Mouse (Mus musculus) CH12F3 (cell line): ENCODE measurements around the gene Rgs6.

Experiments
- in situ Hi-C: fragments of 300-500 bp; cut with MboI; formaldehyde crosslinking; loops from 2 replicates; pipeline ENCODE4 v1.14.3; 2020; ENCODE audit warnings: low sequenced_read_pairs

Gene Rgs6

DNA sequence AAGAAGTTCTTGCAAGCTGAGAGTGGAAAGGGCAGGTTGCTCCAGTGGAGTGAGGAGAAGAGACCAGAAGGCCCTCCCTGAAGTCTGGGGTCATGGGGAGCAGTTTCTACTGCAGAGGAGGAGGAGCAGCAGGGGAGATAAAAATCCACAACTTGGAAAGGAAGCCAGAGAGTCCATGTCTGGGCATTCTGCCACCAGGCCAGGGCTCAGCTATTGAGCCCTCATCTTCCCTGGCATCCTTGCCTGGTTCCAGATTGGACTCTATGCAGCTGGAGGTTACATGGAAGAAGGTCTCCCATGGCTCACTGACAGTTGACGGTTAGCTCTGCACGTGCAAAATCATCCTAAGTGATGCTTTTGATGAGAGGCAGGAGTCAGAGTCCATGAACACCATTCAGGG is 563.4 kb downstream of the Rgs6 start:
- in situ Hi-C loops = no loop called here

DNA sequence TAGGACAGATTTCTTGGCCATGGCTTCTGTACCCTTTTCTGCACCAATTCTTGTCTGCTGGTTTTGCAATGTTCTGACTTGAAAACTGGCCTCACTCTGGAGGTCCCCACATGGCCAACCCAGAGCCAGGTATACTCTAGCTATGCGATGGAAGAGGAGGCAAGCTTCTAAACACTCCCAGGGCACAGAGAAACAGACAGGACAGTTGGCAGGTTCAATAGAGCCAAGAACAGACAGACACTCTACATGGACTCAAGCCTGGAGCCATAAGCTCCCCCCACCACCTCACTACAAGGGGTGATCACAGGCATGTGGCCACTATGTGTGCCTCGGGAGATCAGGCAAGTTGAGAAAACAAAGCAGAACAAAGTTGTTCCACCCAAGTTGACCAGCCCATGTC is 572.1 kb downstream of the Rgs6 start:
- in situ Hi-C loops = no loop called here

DNA sequence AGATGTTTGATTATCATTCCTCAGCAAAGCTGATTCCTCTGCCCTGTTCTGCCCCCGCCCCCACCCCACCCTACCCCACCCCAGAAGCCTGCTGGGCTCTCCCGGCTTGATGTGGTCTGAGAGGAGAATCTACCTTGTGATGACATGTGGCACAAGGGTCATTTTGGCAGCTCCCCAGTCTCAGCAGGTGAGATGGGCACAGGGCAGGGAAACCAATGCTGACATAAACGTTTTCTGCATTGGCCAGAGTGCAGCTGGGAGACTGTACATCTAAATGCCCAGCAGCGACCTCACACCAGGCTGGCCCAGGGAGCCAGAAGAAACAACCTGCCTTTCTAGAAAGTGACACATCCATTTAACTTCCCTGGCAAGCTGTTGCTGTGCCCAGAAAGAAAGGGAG is 572.6 kb downstream of the Rgs6 start:
- in situ Hi-C loops = no loop called here

DNA sequence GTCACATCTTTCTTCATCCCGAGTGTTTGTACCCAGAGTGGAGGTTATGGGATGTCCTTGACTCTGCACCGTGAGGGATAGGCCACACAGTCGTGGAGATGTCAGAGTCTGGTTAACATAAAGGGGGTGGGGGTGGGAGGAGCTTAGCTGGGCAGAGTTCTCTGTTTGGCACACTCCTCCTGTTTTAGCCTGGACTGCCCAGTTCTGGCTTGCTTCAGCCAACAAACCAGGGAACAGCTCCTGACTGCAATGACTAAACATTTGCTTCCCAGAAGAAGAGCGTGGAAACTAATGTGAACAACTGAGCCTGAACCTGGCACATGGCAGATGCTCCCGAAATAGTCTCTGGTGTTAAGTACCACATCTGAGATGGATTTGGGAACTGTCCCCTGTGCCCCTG is 575.6 kb downstream of the Rgs6 start:
- in situ Hi-C loops = no loop called here

DNA sequence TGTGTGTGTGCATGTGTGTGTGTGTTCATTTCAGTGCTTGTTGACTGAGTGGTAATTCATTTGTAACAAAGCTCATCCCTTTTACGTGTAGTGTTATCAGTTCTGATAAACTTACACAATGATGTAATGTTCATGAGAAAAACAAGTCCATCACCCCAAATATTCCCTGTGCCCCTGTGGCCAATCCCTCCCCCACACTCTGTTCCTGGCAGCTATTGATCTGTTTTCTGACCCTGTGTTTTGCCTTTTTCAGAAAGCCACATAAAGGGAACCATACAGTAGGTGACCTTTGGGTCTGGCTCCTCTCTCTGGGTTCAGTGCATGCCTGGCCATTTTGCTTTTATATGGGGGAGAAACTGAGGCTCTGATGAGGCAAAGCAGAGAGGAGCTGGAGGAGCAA is 577.0 kb downstream of the Rgs6 start:
- in situ Hi-C loops = no loop called here

DNA sequence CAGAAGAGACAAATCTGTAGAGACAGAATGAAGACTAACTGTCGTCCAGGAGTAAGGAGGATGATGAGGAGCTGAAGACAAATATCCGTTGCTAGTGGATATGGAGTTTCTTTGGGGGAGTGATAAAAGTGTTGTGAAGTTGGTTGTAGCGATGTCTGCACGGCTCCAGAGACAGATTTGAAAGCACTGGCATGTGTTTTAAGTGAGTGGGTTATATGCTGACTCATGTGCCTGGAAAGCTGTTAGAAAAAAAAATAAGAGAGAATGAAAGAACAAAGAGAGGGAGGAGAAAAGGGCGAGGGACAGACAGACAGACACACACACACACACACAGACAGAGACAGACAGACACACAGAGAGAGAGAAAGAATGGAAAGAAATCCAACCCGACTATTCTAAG is 580.2 kb downstream of the Rgs6 start:
- in situ Hi-C loops = no loop called here

DNA sequence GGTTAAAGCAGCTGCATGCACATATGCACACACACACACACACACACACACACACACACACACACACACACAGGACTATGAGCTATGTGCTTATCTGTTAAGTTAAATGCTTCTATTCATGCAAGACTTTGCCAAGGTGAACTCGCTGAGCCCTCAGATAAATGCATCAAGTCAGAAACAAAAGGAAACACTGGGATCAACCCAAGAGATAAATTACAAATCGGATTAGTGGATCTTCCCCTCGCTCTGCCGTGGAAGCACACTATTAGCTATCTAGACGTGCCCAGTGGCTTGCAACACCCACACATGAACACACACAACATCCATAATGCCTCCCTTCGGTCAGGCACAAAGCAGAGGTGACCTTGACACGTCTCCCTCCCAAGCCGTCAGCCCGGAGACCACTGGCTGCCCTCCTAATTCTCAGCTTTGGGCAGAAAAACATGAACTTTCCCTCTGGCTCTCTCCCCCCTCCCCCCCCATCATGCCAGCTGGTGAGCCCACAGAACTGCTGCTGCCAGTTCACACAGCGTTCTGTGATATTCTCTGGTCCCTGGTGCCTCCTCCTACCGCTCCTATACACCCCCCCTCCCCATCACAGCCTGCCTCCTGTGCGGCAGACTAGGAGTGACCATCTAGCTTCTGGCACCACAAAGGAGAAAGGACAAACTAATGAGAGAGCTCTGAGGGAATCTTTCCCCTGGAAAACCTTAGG is 581.6 kb downstream of the Rgs6 start:
- in situ Hi-C loops = no loop called here

DNA sequence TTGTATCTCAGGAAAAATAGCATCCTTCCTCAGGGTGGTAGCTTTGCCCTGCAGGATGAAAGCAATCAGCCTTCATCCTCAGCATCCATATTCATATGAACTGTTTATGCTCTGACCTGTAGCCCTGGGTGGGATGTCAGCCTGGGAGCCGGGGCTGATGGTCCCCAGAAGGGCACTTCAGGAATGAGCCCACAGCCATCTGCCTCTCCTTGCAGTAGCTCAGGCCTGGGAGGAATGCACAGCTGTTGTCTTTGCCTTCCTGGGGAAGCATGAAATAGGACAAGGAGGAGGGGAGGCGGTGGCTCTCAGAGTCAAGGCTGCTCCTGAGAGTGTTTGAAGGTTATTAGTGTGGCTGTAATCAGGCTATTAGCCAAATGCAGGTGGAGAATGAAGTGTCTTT is 590.7 kb downstream of the Rgs6 start:
- in situ Hi-C loops = no loop called here

DNA sequence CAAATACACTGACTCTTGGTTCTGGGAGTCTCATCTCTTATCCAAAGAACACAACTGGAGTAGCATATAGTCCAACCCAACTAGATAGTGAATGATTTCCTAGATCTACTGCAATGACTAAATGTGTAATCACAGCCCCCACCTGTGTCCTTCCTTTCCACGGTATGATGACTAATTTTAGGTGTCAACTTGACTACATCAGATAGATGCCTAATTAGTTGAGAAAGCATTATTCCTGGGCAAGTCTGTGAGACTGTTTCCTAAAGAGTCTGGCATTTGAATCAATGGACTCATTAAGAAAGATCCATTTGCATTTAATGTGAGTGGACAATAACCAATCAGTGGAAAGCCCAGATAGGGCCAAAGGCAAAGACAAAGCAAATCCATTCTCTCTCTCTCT is 591.8 kb downstream of the Rgs6 start:
- in situ Hi-C loops = no loop called here

DNA sequence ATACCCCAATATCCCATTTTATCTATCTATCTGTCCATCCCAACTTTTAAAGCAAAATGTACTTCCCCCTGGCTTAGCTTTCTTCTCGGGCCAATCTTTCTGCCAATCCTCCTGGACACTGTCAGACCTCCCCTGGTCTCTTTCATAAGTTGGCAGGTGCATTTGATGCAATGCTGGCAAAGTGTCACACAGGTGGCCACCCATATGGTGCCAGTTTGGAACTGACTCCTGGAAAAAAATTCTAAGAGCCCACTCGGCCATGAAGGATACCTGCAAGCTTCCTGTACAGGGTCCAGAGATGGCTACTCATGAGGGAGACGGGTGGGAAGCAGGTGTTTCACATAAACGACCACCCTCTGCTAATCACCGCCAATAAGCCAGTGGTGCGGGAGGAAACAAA is 592.5 kb downstream of the Rgs6 start:
- in situ Hi-C loops = no loop called here

DNA sequence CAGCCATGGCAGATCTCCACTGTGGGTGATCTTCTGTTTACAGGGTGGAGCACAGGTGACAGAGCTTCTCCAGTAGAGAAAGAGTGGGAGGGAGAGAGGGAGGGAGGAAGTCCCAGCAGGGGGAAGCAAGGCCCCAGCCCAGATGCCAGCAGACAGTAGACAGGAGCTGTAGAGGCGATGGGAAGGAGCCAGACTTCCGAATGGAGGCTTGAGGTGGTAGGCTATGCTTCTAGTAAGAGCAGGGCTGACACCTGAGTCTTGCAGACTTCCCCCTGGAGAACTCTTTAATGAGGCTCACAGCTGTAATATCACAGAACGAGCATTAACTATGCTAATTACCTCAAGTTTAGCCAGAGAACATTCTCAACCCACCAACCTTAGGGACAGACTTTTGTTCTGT is 613.6 kb downstream of the Rgs6 start:
- in situ Hi-C loops = no loop called here

DNA sequence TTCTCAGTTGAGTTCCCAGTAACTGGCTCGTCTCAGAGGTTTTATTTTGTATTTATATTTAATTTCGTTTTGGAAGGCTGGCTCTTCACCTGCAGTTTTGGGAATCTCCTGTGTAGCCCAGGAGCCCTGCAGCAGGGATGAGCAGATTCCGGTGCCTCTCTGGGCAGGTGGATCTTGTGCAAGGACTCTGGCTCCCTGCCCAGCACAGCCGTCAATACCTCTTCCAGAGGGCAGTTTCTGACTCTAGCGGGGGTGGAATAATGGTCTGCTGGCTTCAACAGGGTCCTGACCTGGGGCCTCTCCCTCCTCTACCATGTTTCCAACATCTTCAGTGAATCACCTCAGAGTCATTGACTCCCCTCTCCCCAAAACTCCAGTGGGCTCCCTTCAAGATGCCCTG is 616.3 kb downstream of the Rgs6 start:
- in situ Hi-C loops = no loop called here

DNA sequence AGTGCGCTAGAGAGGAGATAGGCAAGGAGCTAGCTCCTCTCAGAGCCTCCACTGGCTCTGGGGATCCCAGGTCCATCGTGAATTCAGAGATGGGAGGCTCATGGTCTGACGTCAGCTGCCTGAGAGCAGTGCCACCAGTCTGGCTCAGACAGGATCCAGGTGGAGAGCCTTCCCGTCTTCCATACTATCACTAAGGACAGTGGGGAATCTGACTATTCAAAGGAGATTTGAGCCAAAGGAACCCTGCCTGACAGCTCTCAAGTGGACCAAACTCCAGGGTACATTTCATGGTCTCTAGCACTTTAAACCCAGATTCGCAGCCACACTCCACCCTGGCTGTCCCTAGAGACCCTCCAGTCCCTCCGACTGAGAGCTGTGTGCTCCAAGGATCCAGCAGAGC is 618.8 kb downstream of the Rgs6 start:
- in situ Hi-C loops = no loop called here

DNA sequence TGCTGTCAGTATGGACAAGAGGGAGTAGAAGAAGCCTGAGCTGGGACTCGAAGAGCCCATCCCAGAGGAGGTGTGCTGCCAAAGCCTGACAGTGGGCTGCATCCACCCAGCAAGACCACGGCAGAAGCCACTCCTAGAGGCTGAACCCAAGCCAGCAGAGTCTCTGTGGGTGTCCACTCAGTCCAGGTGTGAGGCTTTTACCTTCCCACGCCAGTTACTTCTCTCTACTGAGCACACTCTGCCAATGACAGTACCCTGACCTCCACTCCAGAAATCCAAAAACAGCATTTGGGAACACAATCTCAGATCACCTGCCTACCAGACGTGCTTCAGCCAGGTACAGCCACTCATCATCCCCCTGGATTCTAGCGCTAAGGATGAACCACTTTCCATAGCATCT is 619.4 kb downstream of the Rgs6 start:
- in situ Hi-C loops = no loop called here

DNA sequence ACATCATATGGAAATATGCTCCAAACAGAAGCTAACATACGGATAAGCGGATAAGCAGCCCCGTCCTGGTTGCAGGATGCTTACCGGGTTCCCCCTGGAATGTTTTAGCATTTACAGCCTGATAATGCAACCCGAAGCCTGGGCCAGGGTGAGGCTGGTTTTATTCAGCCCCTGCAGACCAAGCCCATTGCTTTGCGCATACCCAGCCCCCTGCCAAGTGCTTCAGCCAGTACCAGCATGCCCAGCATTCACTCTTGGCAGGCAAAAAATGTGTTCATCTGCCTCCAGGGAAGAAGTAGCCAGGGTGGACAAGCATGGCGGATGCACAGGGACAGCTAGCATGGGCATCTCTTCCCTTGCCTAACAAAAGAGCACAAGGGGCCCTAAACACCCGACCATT is 619.9 kb downstream of the Rgs6 start:
- in situ Hi-C loops = no loop called here

DNA sequence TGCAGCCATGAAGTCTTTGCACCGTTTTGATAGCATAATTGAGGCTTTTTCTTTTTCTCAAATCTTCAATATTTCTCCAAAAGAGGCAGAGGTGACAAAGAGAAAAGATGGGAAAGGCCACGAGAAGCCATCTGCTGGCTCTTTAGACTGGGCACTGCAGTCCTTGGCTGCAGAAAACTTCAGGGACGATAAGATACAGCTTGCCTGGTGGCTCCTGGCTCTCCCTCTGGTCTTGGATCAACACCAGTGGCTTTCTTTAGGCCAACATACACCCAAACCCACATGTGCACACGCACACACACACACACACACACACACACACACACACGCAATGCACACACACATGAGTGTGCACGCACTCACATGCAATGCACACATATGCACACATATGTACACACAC is 620.7 kb downstream of the Rgs6 start:
- in situ Hi-C loops = no loop called here

DNA sequence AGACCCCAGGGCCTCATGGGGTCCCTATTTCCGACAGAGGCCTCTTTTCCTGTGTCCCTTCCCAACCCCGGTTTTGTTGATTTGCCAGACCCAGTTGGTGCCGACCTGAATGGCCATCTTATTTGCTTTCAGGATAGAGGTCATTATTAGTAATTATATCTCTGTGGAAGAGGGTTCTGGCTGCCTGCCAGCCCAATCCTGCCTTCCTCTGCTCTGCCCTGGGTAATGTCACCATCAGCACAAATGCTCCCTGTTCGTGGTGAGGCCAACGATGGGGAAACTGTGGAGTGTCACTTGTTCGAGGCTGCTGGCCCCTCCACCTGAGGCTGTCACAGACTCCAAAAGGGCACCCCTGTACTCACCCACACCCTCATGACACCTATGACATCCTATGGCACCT is 621.4 kb downstream of the Rgs6 start:
- in situ Hi-C loops = no loop called here

DNA sequence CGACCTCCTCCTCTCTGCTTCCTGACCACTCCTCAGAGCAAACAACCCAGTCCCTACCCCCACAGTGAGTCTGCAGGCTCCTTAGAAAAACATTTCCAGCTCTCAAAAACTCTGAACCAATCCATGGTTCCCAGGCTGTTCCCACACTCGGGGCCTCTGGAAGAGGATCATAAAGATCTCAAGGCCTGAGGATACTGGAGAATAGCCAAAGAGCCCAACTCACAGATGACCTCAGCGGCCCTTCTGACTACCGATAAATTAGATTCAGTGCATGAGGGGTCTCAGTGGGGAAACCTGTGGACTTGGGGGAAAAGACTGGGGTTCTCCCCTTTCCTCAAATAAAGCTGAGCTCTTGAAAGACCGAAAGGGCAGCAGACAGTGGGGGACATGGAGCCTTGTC is 622.2 kb downstream of the Rgs6 start:
- in situ Hi-C loops = no loop called here

DNA sequence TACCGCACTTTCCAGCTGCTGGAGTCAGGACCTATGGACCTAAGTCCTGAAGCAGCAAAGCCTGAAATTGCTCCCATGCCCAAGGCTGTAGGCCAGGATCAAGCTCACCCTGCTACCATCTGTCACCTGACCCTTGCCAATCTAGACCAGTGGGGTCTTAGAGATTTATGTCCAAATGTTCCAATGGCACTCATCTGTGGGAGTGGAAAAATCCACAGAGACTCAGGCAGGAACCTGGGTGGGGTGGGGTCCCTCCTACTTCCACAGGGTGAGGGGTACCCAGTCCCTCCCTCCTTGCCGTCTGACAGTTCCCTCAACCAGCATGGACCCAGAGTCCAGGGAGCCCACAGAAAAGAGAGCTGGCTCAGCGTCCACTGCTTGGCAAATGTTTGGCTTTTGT is 622.6 kb downstream of the Rgs6 start:
- in situ Hi-C loops = no loop called here

DNA sequence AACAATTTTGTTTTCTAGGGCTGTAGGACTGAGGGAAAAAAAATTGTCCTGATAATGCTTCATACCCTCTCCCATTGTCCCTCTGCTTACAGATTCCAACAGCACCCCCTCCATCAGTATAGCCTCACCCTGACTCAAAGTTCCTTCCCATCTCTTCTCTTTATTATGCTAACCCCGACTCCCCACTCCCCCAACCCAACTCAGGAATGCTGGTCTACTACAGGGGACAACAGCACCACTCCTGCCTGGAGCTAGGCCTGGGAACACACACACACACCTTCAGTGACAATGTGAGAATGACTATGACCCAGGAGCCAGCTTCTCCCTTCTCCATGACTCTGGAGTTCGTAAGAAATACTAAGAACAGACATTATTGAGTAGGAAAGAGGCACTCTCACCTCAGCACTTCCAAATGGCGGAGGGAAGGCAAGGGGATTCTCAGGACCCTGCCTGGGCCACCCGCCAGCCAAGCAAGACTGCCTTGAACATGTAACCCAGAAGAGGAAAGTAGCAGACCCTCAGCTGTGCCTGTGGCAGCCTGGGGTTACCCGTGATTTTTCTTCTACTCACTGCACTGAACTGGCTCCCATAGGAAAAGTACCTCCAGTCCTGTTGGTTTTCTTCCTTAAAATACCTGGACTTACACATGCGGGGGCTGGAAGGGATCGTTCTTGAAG is 623.2 kb downstream of the Rgs6 start:
- in situ Hi-C loops = no loop called here
